Mouse (Mus musculus) forebrain, embryonic 15.5 days (tissue): ENCODE measurements around the gene Prdx6b. TPM values are rescaled to one million over a fixed set of nuclear protein-coding genes. Genes with fewer than 3 reads are reported as not detected.

Experiments
- ATAC-seq: fragments of 200-750 bp; cut with Nextera tagmentation; replicated peaks from 2 replicates; pipeline ENCODE4 v1.8.0; 2017; ENCODE audit warnings: mild to moderate bottlenecking, moderate TSS enrichment, moderate library complexity
- H3K27ac ChIP-seq: fragments of 300-500 bp; sonication (generic); replicated peaks from 2 replicates; pipeline ENCODE4 v1.5.1; 2015; ENCODE audit warnings: mild to moderate bottlenecking, inconsistent platforms
- H3K27me3 ChIP-seq: fragments of 300-500 bp; sonication (generic); 2 replicates; pipeline ENCODE4 v1.6.1; 2015; ENCODE audit warnings: inconsistent platforms
- H3K36me3 ChIP-seq: fragments of 300-500 bp; sonication (generic); 2 replicates; pipeline ENCODE4 v1.6.1; 2015; ENCODE audit warnings: mild to moderate bottlenecking, inconsistent platforms
- H3K4me1 ChIP-seq: fragments of 300-500 bp; sonication (generic); 2 replicates; pipeline ENCODE4 v1.6.1; 2015; ENCODE audit warnings: inconsistent platforms
- H3K4me2 ChIP-seq: fragments of 300-500 bp; sonication (generic); replicated peaks from 2 replicates; pipeline ENCODE4 v1.6.1; 2015; ENCODE audit warnings: mild to moderate bottlenecking, inconsistent platforms
- H3K4me3 ChIP-seq: fragments of 300-500 bp; sonication (generic); 2 replicates; pipeline ENCODE4 v1.5.1; 2015; ENCODE audit warnings: mild to moderate bottlenecking, inconsistent platforms
- H3K9ac ChIP-seq: fragments of 300-500 bp; sonication (generic); replicated peaks from 2 replicates; pipeline ENCODE4 v1.6.1; 2015; ENCODE audit warnings: mild to moderate bottlenecking, inconsistent platforms
- H3K9me3 ChIP-seq: fragments of 300-500 bp; sonication (generic); 2 replicates; pipeline ENCODE4 v1.6.1; 2016; ENCODE audit warnings: inconsistent platforms
- WGBS: fragments of 180-500 bp; shearing (Covaris S2); methylation state at CpG from one replicate; pipeline ENCODE4 v1.1.7; 2015; ENCODE audit warnings: mixed read lengths; 5-methylcytosine and 5-hydroxymethylcytosine counted together
- polyA plus RNA-seq: library from polyadenylated mRNA; unstranded; fragments of >200 nt; fragmentation: Nextera tagmentation; extraction: Ambion mirVana; gene quantifications from 2 replicates; pipeline ENCODE4 v1.2.1, GENCODE M21; 2015

The Prdx6b gene
- polyA plus RNA-seq, 1 experiment from 2014 or later: not detected

GRCm38 (mm10) chr2:80328961-80329653, 36.8 kb downstream of the Prdx6b start:
- Histone ChIP-seq H3K9ac (no peak overlapping the region), H3K4me1 (no peaks in the 10 kb centered on the region), H3K36me3 (peaks cover 55% of the 10 kb centered on the region), H3K4me2 (no peak overlapping the region), H3K9me3 (no peaks in the 10 kb centered on the region), H3K27me3 (no peaks in the 10 kb centered on the region), H3K27ac (no peak overlapping the region), H3K4me3 (no peak overlapping the region)
- WGBS: 90% methylated on average over 7 of the region's 7 CpGs
- ATAC-seq: no peak

DNA sequence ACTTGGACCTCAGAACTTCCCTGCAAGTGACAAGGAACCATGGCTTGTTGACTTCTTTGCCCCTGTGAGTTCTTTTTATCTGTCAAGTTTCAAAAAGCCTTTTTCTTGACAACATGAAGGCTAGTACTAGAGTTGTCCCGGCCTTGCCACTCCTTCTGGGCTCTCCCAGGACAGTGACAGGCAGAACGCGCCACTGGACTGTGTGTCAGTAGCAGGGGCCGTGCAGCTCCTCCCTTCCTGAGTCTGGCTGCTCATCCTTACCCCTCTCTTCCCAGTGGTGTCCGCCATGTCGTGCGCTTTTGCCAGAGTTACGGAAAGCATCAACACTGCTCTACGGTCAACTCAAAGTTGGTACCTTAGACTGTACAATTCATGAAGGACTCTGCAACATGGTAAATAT, 48.3 kb downstream of the Prdx6b start:
- H3K4me2 ChIP-seq: no peak overlapping the region
- WGBS: 99% methylated on average over 9 of the region's 9 CpGs
- no peak overlapping the region for H3K4me3 ChIP-seq
- no peaks in the 10 kb centered on the region for H3K9me3 ChIP-seq
- peaks cover 85% of the 10 kb centered on the region for H3K36me3 ChIP-seq
- no peak for ATAC-seq
- H3K27ac ChIP-seq: no peak overlapping the region
- no peaks in the 10 kb centered on the region for H3K27me3 ChIP-seq
- H3K4me1 ChIP-seq: no peaks in the 10 kb centered on the region
- H3K9ac ChIP-seq: no peak overlapping the region

Other genes with a start within 250 kb of the Prdx6b start
- 14.6 and 15.3 TPM in 2 replicates for gene Pde1a, start 163.0 kb upstream of the Prdx6b start, polyA plus RNA-seq
- gene Dnajc10, start 23.0 kb downstream of the Prdx6b start, polyA plus RNA-seq: 53.8 TPM in 2 replicates
- gene Frzb, start 155.2 kb downstream of the Prdx6b start, polyA plus RNA-seq: 3.1 and 4.9 TPM in 2 replicates